Mouse (Mus musculus) bone marrow macrophage, adult 2 months (primary cell): ENCODE results near the gene 9230112D13Rik.

ENCODE experiments used
- CTCF ChIP-seq: IDR thresholded peaks from 2 replicates; pipeline ENCODE4 v1.5.1; 2012; ENCODE audit warnings: low read depth, mild to moderate bottlenecking, low read length, moderate library complexity
- POLR2A ChIP-seq: IDR thresholded peaks from 2 replicates; pipeline ENCODE4 v1.6.1; 2012; ENCODE audit warnings: mild to moderate bottlenecking, low read depth, low read length, borderline replicate concordance

GRCm38 (mm10) chr14:34522701-34523100, at the start of gene 9230112D13Rik:
- no peak for TF ChIP-seq POLR2A
- TF ChIP-seq CTCF = no peak
